Mouse (Mus musculus) lung, postnatal 4 days (tissue): ENCODE measurements around the gene Acox2.

ENCODE experiments used
- DNase-seq, 2 experiments: peaks; one replicate each; pipeline ENCODE4 v3.0.0; 2021

Gene Acox2

DNA sequence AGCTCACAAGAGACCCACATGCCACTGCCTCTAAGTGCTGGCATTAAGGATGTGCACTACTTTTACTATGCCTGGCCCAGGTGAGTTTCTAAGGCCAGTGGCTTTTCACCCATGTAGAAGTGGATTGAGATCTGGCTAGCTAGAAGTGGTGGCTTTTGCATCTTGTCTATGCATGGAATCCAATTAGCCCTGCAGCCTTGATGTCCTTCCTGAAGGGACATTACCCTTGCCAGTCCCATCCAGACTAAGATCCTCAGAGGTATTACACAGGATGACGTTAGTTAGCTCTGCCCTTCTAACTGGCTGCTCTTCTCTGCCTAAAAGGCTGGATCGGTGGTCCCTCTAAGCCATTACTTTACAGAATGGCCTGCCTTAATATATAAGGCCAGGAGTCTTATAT lies 46.2 kb downstream of the Acox2 start:
- no peak for DNase-seq

DNA sequence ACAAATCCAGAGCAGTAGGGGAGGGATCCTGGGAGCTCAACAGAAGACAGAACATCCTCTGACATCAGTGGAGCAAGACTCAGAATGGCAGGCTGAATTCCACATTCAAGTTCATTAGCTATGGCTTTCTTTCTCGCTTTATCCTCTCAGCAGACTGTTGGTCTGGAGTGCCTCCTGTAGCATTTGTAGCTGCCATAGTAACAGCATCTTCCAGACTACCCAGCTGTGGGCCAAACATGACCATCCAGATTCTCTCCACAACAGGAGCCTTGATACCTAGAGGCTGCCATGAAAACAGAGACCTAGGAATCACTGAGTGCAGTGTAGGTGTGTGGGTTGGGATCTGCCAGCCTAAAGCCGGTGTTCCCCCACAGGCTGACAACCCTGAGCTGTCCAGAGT lies 49.3 kb downstream of the Acox2 start:
- no peak for DNase-seq

DNA sequence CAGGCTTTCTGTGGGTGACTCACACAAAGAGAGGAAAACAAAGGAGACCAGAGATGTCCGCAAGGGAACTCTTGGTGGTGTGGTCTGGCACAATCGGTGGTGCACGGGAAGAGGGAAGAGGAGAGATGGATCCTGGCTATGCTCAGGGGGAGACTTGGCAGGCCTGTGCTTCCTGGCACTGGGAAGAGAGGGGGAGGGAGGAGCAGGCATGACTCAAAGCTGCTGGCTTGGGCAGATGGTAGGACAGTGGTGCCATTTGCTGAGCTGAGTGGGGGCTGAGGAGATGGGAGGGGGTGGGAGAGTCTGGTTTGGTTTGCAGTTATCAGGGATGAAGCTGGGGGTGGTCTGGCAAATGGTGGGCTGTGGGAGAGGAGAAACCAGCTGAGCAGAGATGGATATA lies 50.3 kb downstream of the Acox2 start:
- DNase-seq, result no peak

DNA sequence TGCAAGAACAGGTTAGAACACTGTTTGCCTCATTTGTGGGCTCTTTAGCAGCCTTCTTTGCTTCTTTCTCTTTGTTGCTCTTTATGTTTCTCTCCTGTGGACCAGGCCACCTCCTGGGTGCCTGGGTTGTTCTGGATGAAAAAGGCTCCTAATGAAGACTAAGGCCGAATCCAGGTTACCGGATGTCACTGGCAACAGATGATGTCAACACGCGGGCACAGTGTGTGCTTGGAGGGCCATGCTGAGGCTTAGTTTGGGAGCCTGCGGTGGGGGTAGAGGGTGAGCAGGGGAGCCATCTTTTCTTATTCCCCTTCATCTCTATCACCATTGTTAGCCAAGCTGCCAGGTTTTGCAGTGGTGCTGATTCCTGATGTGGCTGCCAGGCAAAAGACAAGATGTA lies 51.6 kb downstream of the Acox2 start:
- DNase-seq, result no peak

DNA sequence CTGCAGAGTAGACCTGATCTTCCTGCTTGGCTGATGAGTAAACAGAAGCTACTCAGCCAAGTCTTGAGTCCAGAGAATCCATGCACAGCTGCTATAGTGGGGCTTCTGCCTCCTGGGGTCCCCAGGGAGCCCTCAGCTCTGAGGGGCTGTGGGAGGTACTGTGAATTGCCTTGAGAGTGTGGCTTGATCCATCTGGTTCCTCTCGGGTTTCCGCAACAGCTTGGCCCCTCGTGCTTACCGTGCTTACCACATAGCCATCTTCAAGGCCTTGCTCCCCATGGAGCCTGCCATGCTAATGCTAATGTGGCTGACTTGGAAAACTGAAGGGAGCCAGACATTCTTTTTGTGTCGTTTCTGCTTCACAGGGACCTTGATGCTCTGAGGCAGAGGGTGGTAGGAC lies 52.0 kb downstream of the Acox2 start:
- DNase-seq, result no peak

DNA sequence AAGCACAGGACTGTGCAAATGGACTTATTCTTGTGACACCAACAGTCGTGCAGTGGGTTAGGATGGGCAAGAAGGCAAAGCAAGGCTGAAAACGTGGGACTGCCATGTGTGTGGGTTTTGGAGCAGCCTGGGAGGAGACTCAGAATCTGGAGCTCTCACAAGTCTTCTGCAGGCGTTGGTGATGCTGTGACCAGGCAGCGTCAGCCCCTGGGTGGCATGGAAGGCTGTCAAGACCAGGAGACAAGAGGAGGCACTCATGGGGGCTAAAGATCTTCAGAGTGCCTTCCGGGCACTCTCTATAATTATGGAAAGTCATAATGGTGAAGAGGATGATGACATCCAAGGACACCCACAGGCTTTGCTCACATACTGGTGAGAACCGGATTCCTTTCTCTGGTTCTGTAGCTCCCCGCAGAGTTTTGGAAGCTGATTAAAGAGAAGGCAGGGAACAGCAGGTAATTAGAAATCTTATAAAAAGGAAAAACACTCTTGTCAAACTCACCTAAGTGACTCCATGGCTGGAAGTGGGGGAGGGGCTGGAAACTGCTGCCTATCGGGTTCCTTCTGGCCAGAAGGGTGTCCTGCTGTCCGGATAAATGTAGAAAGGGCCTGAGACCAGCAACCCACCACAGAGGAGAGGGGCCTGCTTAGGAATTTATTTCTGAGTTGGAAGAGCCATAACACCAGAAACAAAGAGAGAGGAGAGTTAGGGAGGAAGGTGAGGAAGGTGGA lies 52.8 kb downstream of the Acox2 start:
- DNase-seq, result no peak

DNA sequence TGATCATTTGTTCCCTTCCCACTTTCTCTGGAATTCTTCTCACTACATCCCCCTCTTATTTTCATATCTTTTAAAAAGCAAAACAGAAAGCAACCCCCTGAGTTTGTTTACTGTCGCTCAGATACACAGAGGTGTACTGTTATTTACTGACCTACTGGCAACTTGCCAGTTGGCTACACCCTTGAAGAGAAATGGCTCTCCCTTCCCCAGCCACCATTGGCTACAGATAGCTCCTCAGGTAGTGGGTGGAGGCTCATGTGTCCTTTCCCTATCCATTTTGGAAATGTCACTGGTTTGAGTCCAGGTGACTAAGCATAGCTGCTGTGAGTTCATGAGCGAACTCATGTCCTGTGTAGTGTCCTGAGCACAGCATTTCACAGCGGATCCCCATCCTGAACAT lies 57.4 kb downstream of the Acox2 start:
- no peak for DNase-seq

DNA sequence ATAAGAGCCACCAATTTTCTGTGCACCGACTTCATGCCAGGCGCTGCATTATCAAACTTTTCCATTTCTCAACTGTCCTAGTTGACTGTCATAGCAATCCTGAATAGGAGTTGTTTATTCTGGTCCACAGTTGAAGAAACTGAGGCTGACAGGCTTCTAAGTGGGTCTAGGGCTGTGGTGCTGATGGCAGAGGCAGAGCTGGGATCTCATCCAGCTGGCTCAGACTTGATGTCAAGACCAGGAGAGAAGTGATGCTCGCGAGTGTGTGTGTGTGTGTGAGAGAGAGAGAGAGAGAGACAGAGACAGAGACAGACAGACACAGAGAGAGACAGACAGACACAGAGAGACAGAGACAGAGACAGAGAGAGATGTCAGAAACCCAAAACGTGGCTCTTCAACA lies 58.4 kb downstream of the Acox2 start:
- DNase-seq, result no peak

DNA sequence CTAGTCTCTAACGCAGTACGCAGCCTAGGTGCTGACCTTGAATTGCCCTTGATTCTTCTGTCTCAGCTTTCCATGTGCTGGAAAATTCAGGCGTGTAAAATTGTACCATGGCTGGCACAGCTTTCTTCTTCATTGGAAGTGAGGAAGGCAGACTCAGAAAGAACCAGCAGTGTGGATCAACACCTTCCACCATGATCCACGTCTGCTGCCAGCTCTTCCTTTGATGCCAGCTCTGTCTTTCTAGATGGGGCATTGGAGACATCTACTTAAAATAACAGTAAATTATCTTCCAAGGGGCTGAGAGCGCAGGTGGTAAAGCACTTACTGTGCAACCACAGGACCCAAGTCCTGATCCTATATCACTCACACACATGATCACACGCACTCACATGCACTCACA lies 66.4 kb downstream of the Acox2 start:
- DNase-seq, result no peak

DNA sequence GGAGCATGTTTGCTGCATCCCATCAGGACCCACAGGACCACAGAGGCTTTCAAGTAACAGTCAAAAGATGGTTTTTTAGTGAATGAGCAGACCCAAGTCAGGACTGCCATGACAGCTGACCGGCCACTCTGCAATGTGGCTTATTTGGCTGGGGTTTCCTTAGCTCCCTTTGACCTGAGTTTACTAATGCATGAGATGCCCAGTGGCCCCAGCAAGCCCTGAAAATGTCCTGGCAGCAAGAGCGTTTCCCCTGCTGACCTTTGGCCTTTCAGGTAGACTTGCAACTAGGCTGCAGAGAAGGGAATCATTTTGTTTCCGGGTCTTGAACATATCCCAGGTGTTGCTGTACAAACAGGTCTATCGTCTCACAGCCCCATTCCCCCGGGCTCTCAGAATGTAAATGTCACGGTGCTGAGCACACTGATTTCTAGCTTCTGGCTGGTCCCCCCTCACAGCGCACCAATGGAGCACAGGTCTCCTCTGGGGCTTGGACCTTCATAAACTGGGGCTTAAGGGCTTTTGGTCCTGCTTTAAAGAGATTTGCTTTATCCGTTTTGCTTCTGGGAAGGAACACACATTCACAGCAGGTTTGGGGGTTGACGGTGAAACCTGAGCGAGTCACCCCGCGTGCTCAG lies 67.7 kb downstream of the Acox2 start:
- no peak for DNase-seq

DNA sequence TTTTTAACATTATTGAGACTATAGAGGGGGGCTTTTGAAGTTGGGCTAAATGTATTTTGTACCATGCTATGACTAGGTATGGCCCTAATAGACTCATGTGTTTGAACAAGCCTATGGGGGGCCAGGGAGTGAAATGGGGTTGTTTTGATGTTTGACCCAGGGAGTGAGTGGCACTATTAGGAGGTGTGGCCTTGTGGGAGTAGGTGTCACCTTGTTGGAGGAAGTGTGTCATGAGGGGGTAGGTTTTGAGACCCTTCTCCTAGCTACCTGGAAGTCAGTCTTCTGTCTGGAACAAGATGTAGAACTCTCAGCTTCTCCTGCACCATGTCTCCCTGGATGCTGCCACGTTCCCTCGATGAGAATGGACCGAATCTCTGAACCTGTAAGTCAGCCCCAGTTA lies 68.6 kb downstream of the Acox2 start:
- DNase-seq, result no peak

DNA sequence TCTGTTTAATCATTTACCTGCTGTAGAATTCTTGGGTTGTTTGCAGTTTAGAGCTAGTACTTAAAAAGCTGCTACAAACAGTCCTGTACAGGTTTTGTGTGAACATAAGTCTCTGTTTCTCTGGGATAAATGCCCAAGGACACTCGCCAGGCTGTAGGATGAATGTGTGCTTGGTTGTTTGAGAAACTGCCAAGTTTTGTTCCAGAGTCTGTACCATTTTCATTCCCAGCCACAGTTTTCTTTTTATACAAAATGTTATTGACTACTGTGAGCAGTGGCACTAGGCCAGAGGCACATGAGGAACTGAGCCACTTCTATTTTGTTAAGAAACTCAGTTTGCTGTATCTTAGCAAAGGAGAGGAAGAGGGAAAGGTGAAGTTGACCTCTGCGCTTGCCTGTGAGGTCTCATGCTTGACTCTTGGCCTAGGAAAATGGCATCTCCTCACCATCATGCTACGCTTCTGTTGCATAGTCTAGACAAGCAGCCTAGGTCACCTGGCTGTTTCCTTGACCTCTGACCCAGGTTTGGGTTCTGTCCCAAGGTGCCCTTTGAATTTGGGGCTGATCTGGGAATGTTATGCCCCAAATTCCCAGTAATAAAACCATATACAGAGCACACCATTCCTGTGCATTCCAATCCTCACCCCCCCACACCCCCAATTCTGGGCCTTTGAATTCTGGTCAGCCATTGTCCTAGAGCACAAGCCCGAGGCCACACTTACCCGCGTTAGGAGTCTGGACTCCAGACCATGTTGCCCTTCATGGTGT lies 72.7 kb downstream of the Acox2 start:
- DNase-seq, result no peak

DNA sequence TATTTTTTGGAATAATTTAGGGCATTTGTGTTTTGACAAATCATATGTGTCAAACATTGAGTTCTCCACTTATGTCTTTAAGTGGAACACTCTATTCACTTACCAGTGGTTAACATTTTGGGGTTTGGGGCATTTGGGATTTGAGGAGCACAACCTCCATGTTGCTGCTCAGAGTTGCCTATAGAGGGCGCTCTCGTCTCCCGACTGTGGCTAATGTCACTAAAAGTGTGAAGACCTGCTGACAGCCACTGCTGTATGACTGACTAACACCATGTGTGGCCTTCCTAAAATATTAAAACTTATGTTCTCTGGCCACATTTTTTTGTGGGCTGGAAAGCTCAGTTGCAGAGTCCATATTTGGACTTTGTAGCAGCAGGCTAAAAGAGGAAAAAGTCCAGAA lies 75.8 kb downstream of the Acox2 start:
- no peak for DNase-seq

DNA sequence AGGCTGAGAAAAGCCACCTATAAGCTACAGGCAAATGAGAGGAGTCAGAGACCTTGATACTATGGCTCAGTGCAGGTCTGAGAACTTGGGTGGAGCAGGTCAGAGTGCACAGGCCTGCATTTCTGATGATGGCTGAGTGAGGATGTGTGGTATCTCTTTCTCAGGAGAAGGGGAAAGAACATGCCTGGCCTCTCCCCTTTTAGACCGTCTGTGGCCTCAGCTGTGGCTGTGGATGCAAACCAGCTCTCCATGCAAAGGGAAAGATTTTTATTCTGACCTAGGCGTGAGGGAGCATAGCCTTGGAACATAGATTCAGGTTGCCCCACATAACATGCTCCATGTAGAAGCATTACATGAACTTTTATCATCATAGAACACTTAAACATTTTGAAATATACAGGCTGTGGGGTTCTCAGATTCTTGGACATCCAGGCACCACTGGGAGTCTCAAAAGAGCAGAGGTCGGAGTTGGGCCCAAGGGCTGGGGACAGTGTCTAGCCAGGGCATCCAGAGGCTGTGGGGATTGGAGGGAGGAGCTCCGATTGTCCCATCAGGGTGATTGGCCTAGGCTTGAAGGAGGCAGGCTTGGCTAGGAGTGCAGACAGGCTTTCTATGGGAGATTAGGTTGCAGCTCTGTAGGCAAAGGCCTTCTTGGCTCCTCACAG lies 78.7 kb downstream of the Acox2 start:
- DNase-seq, result no peak

DNA sequence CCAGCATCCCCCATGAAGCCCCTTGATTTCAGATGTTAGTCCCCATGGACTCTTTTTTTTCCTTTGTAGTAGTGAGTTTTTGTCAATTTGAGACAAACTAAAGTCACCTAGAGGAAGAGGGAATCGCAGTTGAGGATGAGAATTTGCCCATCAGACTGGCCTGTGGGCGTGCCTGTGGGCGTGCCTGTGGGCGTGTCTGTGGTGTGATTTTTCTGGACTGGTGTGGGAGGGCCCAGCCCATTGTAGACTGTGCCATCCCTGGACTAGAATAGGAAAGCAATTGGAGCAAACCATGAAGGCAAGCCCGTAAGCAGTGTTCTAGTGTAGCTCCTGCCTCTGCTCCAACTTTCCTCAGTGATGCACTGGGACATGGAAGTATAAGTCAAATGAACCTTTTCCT lies 82.9 kb downstream of the Acox2 start:
- peak in 1 of 2 experiments; percentile 23 for DNase-seq
